Mouse (Mus musculus) inflammation-experienced regulatory T-cells (primary cell): ENCODE results near the gene Aldh1l1. TPM values are rescaled to one million over a fixed set of nuclear protein-coding genes. Genes with fewer than 3 reads are reported as not detected.

Experiments used
- polyA plus RNA-seq, 2 experiments: library from polyadenylated mRNA; unstranded; fragments of 100-300 nt; shearing (Covaris generic); gene quantifications; one replicate each; pipeline ENCODE4 v1.2.1; 2017

Gene Aldh1l1
- 1 to 10 TPM; 1.9 to 2.4 TPM for polyA plus RNA-seq

GRCm38 (mm10) chr6:90486176-90486921 lies at the start of gene Aldh1l1:
Aldh1l1 (plus strand) TSS chr6:90486427.

GRCm38 (mm10) chr6:90462181-90462706 lies 24.0 kb upstream of the Aldh1l1 start, which contains the start of gene Klf15:
Klf15 (plus strand) TSS chr6:90462576.

GRCm38 (mm10) chr6:90604533-90605297 lies 118.5 kb downstream of the Aldh1l1 start, which contains the start of gene Slc41a3:
Slc41a3 (plus strand) TSS chr6:90604725.

Other genes starting within 250 kb of the Aldh1l1 start
- not detected for gene Vmn1r54, start 240.1 kb upstream of the Aldh1l1 start, polyA plus RNA-seq
- gene BC048671, start 185.2 kb upstream of the Aldh1l1 start, polyA plus RNA-seq: under 1 TPM; 0.28 to 0.64 TPM
- not detected for gene Chst13, start 161.2 kb upstream of the Aldh1l1 start, polyA plus RNA-seq
- under 1 TPM in 1 of 2 experiments, not detected in 1; 0.16 TPM for gene Uroc1, start 153.1 kb upstream of the Aldh1l1 start, polyA plus RNA-seq
- 10 to 100 TPM; 32.0 to 45.2 TPM for gene Zxdc, start 116.9 kb upstream of the Aldh1l1 start, polyA plus RNA-seq
- gene Cfap100, start 57.6 kb upstream of the Aldh1l1 start, polyA plus RNA-seq: under 1 TPM; 0.29 to 0.49 TPM
- 1 to 10 TPM; 1.2 to 1.3 TPM for gene Klf15, start 23.9 kb upstream of the Aldh1l1 start, polyA plus RNA-seq
- 10 to 100 TPM; 16.6 to 18.9 TPM for gene Slc41a3, start 118.3 kb downstream of the Aldh1l1 start, polyA plus RNA-seq